Mouse (Mus musculus) forebrain, embryonic 10.5 days (tissue): Measurements from ENCODE around the gene Ccdc107. TPM values are rescaled to one million over a fixed set of nuclear protein-coding genes. Genes with fewer than 3 reads are reported as not detected.

Source experiments
- DNase-seq: peaks from one replicate; pipeline ENCODE4 v3.0.0-alpha.2; 2017; ENCODE audit warnings: low spot score; ENCODE audit errors: extremely low spot score
- H3K27ac ChIP-seq: fragments of 300-500 bp; sonication (generic); 2 replicates; pipeline ENCODE4 v1.5.1; 2016; ENCODE audit warnings: mild to moderate bottlenecking
- H3K27me3 ChIP-seq: fragments of 300-500 bp; sonication (generic); 2 replicates; pipeline ENCODE4 v1.6.1; 2016; ENCODE audit warnings: mild to moderate bottlenecking; ENCODE audit not compliant: poor library complexity, severe bottlenecking
- H3K36me3 ChIP-seq: fragments of 300-500 bp; sonication (generic); replicated peaks from 2 replicates; pipeline ENCODE4 v1.6.1; 2016; ENCODE audit warnings: mild to moderate bottlenecking, moderate library complexity
- H3K4me1 ChIP-seq: fragments of 300-500 bp; sonication (generic); 2 replicates; pipeline ENCODE4 v1.6.1; 2016
- H3K4me3 ChIP-seq: fragments of 300-500 bp; sonication (generic); 2 replicates; pipeline ENCODE4 v1.5.1; 2016; ENCODE audit warnings: mild to moderate bottlenecking, moderate library complexity
- H3K9me3 ChIP-seq: fragments of 300-500 bp; sonication (generic); 2 replicates; pipeline ENCODE4 v1.6.1; 2016; ENCODE audit warnings: mild to moderate bottlenecking, moderate library complexity
- WGBS: fragments of 180-500 bp; shearing (Covaris S2); methylation state at CpG from one replicate; pipeline ENCODE4 v1.1.7; 2016; 5-methylcytosine and 5-hydroxymethylcytosine counted together
- polyA plus RNA-seq: library from polyadenylated mRNA; unstranded; fragments of >200 nt; fragmentation: Nextera tagmentation; extraction: Ambion mirVana; gene quantifications from 2 replicates; pipeline ENCODE4 v1.2.1, GENCODE M21; 2016

Gene Ccdc107
- polyA plus RNA-seq, 1 experiment from 2014 or later = 42.2 TPM

- H3K36me3 ChIP-seq = peaks cover 21% of the 10 kb centered on the region
- WGBS = 48% methylated on average over 12 of the region's 12 CpGs
- peaks cover 22% of the 10 kb centered on the region for H3K27me3 ChIP-seq
- no peaks in the 10 kb centered on the region; the same call in 1 of the 2 replicates for H3K9me3 ChIP-seq
- peak overlapping the region; percentile 71 for H3K4me3 ChIP-seq
- peaks cover 29% of the 10 kb centered on the region for H3K4me1 ChIP-seq
- no peak for DNase-seq
- H3K27ac ChIP-seq = no peak overlapping the region
These were observed 439 bp upstream of the Ccdc107 start for GRCm38 (mm10) chr4:43492101-43492820.

DNA sequence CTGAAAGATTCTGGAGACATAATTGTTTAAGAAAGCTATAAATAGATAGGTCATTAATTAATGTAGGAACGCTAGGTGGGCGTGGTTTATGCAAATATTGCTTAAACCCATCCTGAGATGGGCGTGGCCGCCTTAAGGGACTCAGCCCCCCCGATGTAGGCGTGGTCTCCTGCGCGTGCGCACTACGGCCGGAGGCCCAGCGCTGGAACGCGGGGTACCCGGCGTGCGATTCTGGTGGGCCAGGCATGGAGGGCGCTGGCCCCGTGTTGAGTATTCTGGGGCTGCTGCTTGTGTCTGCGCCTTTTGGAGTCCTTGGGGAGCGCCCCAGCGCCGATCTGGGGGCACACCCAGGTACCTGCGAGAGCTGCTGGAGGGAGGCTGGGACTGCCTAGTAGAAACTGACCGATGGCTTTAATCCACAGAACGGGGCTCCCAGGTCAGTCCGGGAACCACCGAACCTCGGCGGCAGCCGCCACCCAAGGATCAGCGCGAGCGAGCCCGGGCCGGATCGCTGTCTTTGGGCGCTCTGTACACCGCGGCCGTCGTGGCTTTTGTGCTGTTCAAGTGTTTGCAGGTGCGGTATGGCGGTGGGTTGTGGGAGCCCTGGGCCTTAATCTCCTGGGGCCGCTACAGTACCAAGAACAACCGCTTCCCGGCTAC is 616 bp downstream of the Ccdc107 start:
- DNase-seq = peak; percentile 96
- WGBS = under 1% methylated on average over 47 of the region's 47 CpGs
- H3K27ac ChIP-seq = peak overlapping the region; percentile 91
- peaks cover 39% of the 10 kb centered on the region for H3K4me1 ChIP-seq
- no peaks in the 10 kb centered on the region; the same call in 1 of the 2 replicates for H3K9me3 ChIP-seq
- H3K36me3 ChIP-seq = peaks cover 30% of the 10 kb centered on the region
- H3K27me3 ChIP-seq = peaks cover 30% of the 10 kb centered on the region
- peak overlapping the region; percentile 71 for H3K4me3 ChIP-seq

- Histone ChIP-seq H3K4me1 (peaks cover 45% of the 10 kb centered on the region), H3K27me3 (peaks cover 30% of the 10 kb centered on the region), H3K9me3 (no peaks in the 10 kb centered on the region; the same call in 1 of the 2 replicates), H3K36me3 (peaks cover 30% of the 10 kb centered on the region), H3K27ac (peak overlapping the region; percentile 91), H3K4me3 (peak overlapping the region; percentile 71)
- DNase-seq = no peak
- 7% methylated on average over 9 of the region's 9 CpGs for WGBS
These were observed 1.1 kb downstream of the Ccdc107 start for GRCm38 (mm10) chr4:43493846-43494240.

GRCm38 (mm10) chr4:43496587-43496986 is 3.9 kb downstream of the Ccdc107 start:
- peaks cover 30% of the 10 kb centered on the region for H3K36me3 ChIP-seq
- peaks cover 49% of the 10 kb centered on the region for H3K27me3 ChIP-seq
- WGBS = 51% methylated on average over 6 of the region's 6 CpGs
- H3K4me3 ChIP-seq = no peak overlapping the region
- no peak for DNase-seq
- H3K27ac ChIP-seq = no peak overlapping the region
- H3K9me3 ChIP-seq = no peaks in the 10 kb centered on the region
- H3K4me1 ChIP-seq = peaks cover 54% of the 10 kb centered on the region

DNA sequence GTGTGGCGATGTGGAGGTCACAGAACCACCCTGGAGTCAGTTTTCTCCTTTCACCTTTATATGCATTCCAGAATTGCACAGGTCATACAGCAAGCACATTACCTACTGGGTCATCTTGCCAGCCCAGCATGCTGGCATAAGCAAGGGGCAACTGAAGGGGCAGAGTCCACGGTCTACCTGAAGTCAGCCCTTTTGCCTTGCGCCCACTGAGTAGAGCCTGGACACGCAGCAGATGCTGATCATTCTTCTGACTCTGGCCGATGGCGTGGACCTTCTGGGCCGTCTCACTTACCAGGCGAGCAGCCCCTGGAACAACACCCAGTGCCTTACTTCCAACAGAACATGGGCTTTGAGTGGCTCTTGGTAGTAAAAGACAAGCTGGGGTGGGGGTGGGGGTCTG is 4.7 kb downstream of the Ccdc107 start:
- Histone ChIP-seq H3K9me3 (no peaks in the 10 kb centered on the region), H3K27ac (no peak overlapping the region), H3K36me3 (peaks cover 30% of the 10 kb centered on the region), H3K4me1 (peaks cover 54% of the 10 kb centered on the region), H3K27me3 (peaks cover 54% of the 10 kb centered on the region), H3K4me3 (peak overlapping the region; percentile 61; the same call in 1 of the 2 replicates)
- 97% methylated on average over 8 of the region's 8 CpGs for WGBS
- no peak for DNase-seq

- Histone ChIP-seq H3K27me3 (peaks cover 57% of the 10 kb centered on the region), H3K36me3 (peaks cover 30% of the 10 kb centered on the region), H3K27ac (peak overlapping the region; percentile 88; the same call in 1 of the 2 replicates), H3K9me3 (no peaks in the 10 kb centered on the region), H3K4me3 (peak overlapping the region; percentile 61), H3K4me1 (peaks cover 54% of the 10 kb centered on the region)
- WGBS = 88% methylated on average over 4 of the region's 4 CpGs
- DNase-seq = no peak
These were observed 5.2 kb downstream of the Ccdc107 start for GRCm38 (mm10) chr4:43497946-43498345.

GRCm38 (mm10) chr4:43498983-43499382 is 6.3 kb downstream of the Ccdc107 start:
- peaks cover 30% of the 10 kb centered on the region for H3K36me3 ChIP-seq
- H3K9me3 ChIP-seq = no peaks in the 10 kb centered on the region
- H3K27me3 ChIP-seq = peaks cover 66% of the 10 kb centered on the region
- peak overlapping the region; percentile 61 for H3K4me3 ChIP-seq
- peak; percentile 52 for DNase-seq
- H3K4me1 ChIP-seq = peaks cover 52% of the 10 kb centered on the region
- 17% methylated on average over 8 of the region's 8 CpGs for WGBS
- peak overlapping the region; percentile 88 for H3K27ac ChIP-seq

GRCm38 (mm10) chr4:43499407-43500333 is 7.0 kb downstream of the Ccdc107 start, which contains the start of gene Arhgef39:
Gene Arhgef39, minus strand, starts transcription at chr4:43499695.
- Histone ChIP-seq H3K27ac (peak within 1 kb of the TSS; percentile 88), H3K4me1 (peaks cover 45% of the 10 kb centered on the region), H3K9me3 (no peaks in the 10 kb centered on the region), H3K36me3 (peaks cover 30% of the 10 kb centered on the region), H3K27me3 (peaks cover 72% of the 10 kb centered on the region), H3K4me3 (peak within 1 kb of the TSS; percentile 61)
- WGBS = 7% methylated on average over 50 of the region's 50 CpGs
- DNase-seq = peak; percentile 83

GRCm38 (mm10) chr4:43503041-43503440 is 10.3 kb downstream of the Ccdc107 start:
- H3K4me1 ChIP-seq = peaks cover 36% of the 10 kb centered on the region
- peaks cover under 1% of the 10 kb centered on the region; the same call in 1 of the 2 replicates for H3K36me3 ChIP-seq
- H3K27ac ChIP-seq = no peak overlapping the region
- no peak overlapping the region for H3K4me3 ChIP-seq
- WGBS = 73% methylated on average over 2 of the region's 2 CpGs
- peaks cover 75% of the 10 kb centered on the region for H3K27me3 ChIP-seq
- no peaks in the 10 kb centered on the region for H3K9me3 ChIP-seq
- no peak for DNase-seq

- H3K27me3 ChIP-seq = peaks cover 76% of the 10 kb centered on the region
- no peak overlapping the region for H3K4me3 ChIP-seq
- DNase-seq = no peak
- H3K27ac ChIP-seq = no peak overlapping the region
- H3K4me1 ChIP-seq = peaks cover 36% of the 10 kb centered on the region
- WGBS = 86% methylated on average over 6 of the region's 6 CpGs
- no peaks in the 10 kb centered on the region for H3K9me3 ChIP-seq
- no peaks in the 10 kb centered on the region for H3K36me3 ChIP-seq
These were observed 10.8 kb downstream of the Ccdc107 start for GRCm38 (mm10) chr4:43503506-43503905.

GRCm38 (mm10) chr4:43504269-43504668 is 11.6 kb downstream of the Ccdc107 start:
- DNase-seq = no peak
- Histone ChIP-seq H3K36me3 (no peaks in the 10 kb centered on the region), H3K9me3 (no peaks in the 10 kb centered on the region), H3K4me1 (peaks cover 38% of the 10 kb centered on the region), H3K4me3 (no peak overlapping the region), H3K27ac (no peak overlapping the region), H3K27me3 (peaks cover 84% of the 10 kb centered on the region)
- 86% methylated on average over 4 of the region's 4 CpGs for WGBS

- H3K36me3 ChIP-seq = no peaks in the 10 kb centered on the region
- peaks cover 81% of the 10 kb centered on the region for H3K27me3 ChIP-seq
- no peaks in the 10 kb centered on the region for H3K9me3 ChIP-seq
- no peak overlapping the region for H3K4me3 ChIP-seq
- H3K4me1 ChIP-seq = peaks cover 35% of the 10 kb centered on the region
- peak; percentile 11 for DNase-seq
- no peak overlapping the region for H3K27ac ChIP-seq
- 79% methylated on average over 8 of the region's 8 CpGs for WGBS
These were observed 13.4 kb downstream of the Ccdc107 start for GRCm38 (mm10) chr4:43506074-43506473.
